ENCODE assay signal across 12 mouse cellular contexts in the genomic region with DNA sequence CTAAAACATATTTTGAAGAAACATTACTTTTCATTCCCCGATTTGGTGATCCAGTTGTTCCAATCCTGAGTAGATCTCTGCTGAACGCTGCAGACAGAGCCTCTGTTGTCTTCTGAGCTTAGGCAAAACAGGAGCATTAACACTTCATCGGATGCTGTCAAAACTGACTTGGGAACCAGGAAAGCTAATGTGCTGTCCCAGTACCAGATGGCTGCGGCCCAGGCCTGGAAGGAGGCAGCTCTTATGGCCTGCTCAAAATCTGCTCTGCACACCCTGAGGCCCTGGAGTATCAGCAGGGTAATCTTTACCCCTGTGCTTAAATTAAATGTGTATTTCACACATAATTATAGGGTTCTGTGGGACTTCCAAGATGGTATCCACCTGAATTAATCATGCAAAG.
DNase-seq lines count a peak whose midpoint lies in the region; ATAC-seq and TF ChIP-seq lines count a peak whose summit lies in the region.
"Had no signal": no experiment of that assay in that cellular context is flagged by ENCODE, and none has a peak within 500 bp of the region (broad histone marks: within the 10 kb centered on the region; RNA-seq: fewer than 3 reads in every experiment).

No protein-coding gene starts in this region.

- H3K4me1 ChIP-seq in forebrain, embryonic 10.5 days, result peaks cover 34% of the 10 kb centered on the region
- H3K4me1 ChIP-seq in forebrain, embryonic 12.5 days, result peaks cover 19% of the 10 kb centered on the region
- H3K4me1 ChIP-seq in lung, embryonic 16.5 days (replicated peaks; ENCODE audit: control insufficient read depth, insufficient read depth, low read length), result peaks cover 6% of the 10 kb centered on the region; the same call in 1 of the 2 replicates
- H3K4me1 ChIP-seq in forebrain, postnatal 0 days (ENCODE audit: insufficient read depth), result peaks cover 25% of the 10 kb centered on the region; the same call in 1 of the 2 replicates
- H3K4me1 ChIP-seq in thymus, adult 2 months (replicated peaks; ENCODE audit: control insufficient read depth, insufficient read depth, low read length), result no peaks in the 10 kb centered on the region
- H3K4me1 ChIP-seq: liver, embryonic 15.5 days had no signal

- no peak overlapping the region for H3K9ac ChIP-seq in forebrain, embryonic 12.5 days
- no peak overlapping the region for H3K9ac ChIP-seq in lung, embryonic 16.5 days (ENCODE audit: low read length)
- H3K9ac ChIP-seq in forebrain, postnatal 0 days, result no peak overlapping the region
- H3K9ac ChIP-seq: liver, embryonic 15.5 days had no signal

- no peaks in the 10 kb centered on the region for H3K36me3 ChIP-seq in forebrain, embryonic 10.5 days (replicated peaks)
- no peaks in the 10 kb centered on the region for H3K36me3 ChIP-seq in forebrain, embryonic 12.5 days (replicated peaks)
- H3K36me3 ChIP-seq in lung, embryonic 16.5 days (ENCODE audit: control insufficient read depth, insufficient read depth, low read length), result no peaks in the 10 kb centered on the region
- H3K36me3 ChIP-seq in forebrain, postnatal 0 days (ENCODE audit: insufficient read depth), result no peaks in the 10 kb centered on the region
- H3K36me3 ChIP-seq in thymus, adult 2 months (ENCODE audit: control insufficient read depth, insufficient read depth, low read length), result no peaks in the 10 kb centered on the region
- H3K36me3 ChIP-seq: liver, embryonic 15.5 days had no signal

- no peak overlapping the region for H3K4me2 ChIP-seq in forebrain, embryonic 12.5 days
- H3K4me2 ChIP-seq in lung, embryonic 16.5 days (ENCODE audit: low read depth, low read length), result no peak overlapping the region
- H3K4me2 ChIP-seq in forebrain, postnatal 0 days (ENCODE audit: low read depth), result no peak overlapping the region
- H3K4me2 ChIP-seq: liver, embryonic 15.5 days had no signal

- TF ChIP-seq CTCF in forebrain, postnatal 0 days (IDR thresholded peaks at IDR 0.05; ENCODE audit: low read depth), result no peak
- TF ChIP-seq CTCF in thymus, adult 2 months (IDR thresholded peaks at IDR 0.05; ENCODE audit: borderline replicate concordance, control insufficient read depth, extremely low read depth, insufficient read depth, low read length, poor library complexity), result no peak

- no peak overlapping the region for H3K4me3 ChIP-seq in forebrain, embryonic 10.5 days
- H3K4me3 ChIP-seq in forebrain, embryonic 12.5 days (replicated peaks), result no peak overlapping the region
- no peak overlapping the region for H3K4me3 ChIP-seq in lung, embryonic 16.5 days (ENCODE audit: low read length)
- no peak overlapping the region for H3K4me3 ChIP-seq in forebrain, postnatal 0 days (ENCODE audit: low read depth, low read length)
- H3K4me3 ChIP-seq in thymus, adult 2 months (ENCODE audit: control insufficient read depth, insufficient read depth, low read length), result no peak overlapping the region
- H3K4me3 ChIP-seq: liver, embryonic 15.5 days had no signal

- 61% methylated on average over 4 of the region's 4 CpGs for WGBS in forebrain, embryonic 10.5 days
- WGBS in forebrain, embryonic 12.5 days, result 55% methylated on average over 4 of the region's 4 CpGs
- WGBS in lung, embryonic 16.5 days, result 40% methylated on average over 4 of the region's 4 CpGs
- WGBS in forebrain, postnatal 0 days, result 24% methylated on average over 4 of the region's 4 CpGs
- WGBS in thymus, adult 2 months, result 96% methylated on average over 4 of the region's 4 CpGs

- no peaks in the 10 kb centered on the region for H3K9me3 ChIP-seq in forebrain, embryonic 10.5 days
- H3K9me3 ChIP-seq in forebrain, embryonic 12.5 days, result no peaks in the 10 kb centered on the region
- H3K9me3 ChIP-seq in lung, embryonic 16.5 days (ENCODE audit: control insufficient read depth, low read length), result no peaks in the 10 kb centered on the region
- H3K9me3 ChIP-seq in forebrain, postnatal 0 days (ENCODE audit: low read length), result no peaks in the 10 kb centered on the region
- H3K9me3 ChIP-seq: liver, embryonic 15.5 days had no signal

- no peak for ATAC-seq in forebrain, embryonic 12.5 days (ENCODE audit: low FRiP score)
- ATAC-seq in lung, embryonic 16.5 days (ENCODE audit: low read depth), result peak; percentile 51; the same call in 1 of the 2 replicates
- ATAC-seq in forebrain, postnatal 0 days, result peak; percentile 34

- no peaks in the 10 kb centered on the region for H3K27me3 ChIP-seq in forebrain, embryonic 10.5 days (ENCODE audit: poor library complexity, severe bottlenecking)
- no peaks in the 10 kb centered on the region for H3K27me3 ChIP-seq in forebrain, embryonic 12.5 days
- H3K27me3 ChIP-seq in lung, embryonic 16.5 days (ENCODE audit: control insufficient read depth, insufficient read depth, low read depth, low read length), result no peaks in the 10 kb centered on the region
- no peaks in the 10 kb centered on the region for H3K27me3 ChIP-seq in forebrain, postnatal 0 days (ENCODE audit: insufficient read depth, low read length)
- no peaks in the 10 kb centered on the region for H3K27me3 ChIP-seq in thymus, adult 2 months (ENCODE audit: control insufficient read depth, insufficient read depth, low read length)
- H3K27me3 ChIP-seq: liver, embryonic 15.5 days had no signal

- no peak for TF ChIP-seq POLR2A in thymus, adult 2 months (IDR thresholded peaks at IDR 0.05; ENCODE audit: control insufficient read depth, extremely low read depth, insufficient read depth, low read length, poor library complexity)

- DNase-seq in forebrain, embryonic 10.5 days (ENCODE audit: extremely low spot score, low spot score), result no peak
- DNase-seq in lung, postnatal 25 days (ENCODE audit: low spot score), result no peak
- peak; percentile 47 for DNase-seq in forebrain, postnatal 0 days
- peak; percentile 13 for DNase-seq in lung, postnatal 36 days
- no peak for DNase-seq in thymus, adult 2 months
- no peak for DNase-seq in spleen, adult 18-20 months
- DNase-seq: B cell, adult 2 months; kidney, adult 11 months; thymus, postnatal 14 days had no signal

- H3K27ac ChIP-seq in forebrain, embryonic 10.5 days, result 0 out of 2 replicates have a peak overlapping the region, but pooled peaks have one; percentile 25
- no peak overlapping the region for H3K27ac ChIP-seq in forebrain, embryonic 12.5 days
- peak overlapping the region; percentile 7; the same call in 1 of the 2 replicates for H3K27ac ChIP-seq in lung, embryonic 16.5 days (ENCODE audit: low read length)
- H3K27ac ChIP-seq in forebrain, postnatal 0 days (ENCODE audit: low read depth, low read length), result no peak overlapping the region
- no peak overlapping the region for H3K27ac ChIP-seq in thymus, adult 2 months (ENCODE audit: control insufficient read depth, insufficient read depth, low read length)
- H3K27ac ChIP-seq: liver, embryonic 15.5 days had no signal

Comparison
In these comparisons a context has a peak if more than half of its experiments do, and no peak if none do; other contexts are left out.
1. DNase-seq: peak in forebrain, postnatal 0 days (single experiment) and lung, postnatal 36 days (single experiment); none in forebrain, embryonic 10.5 days (single experiment), lung, postnatal 25 days (single experiment), thymus, adult 2 months (single experiment) and spleen, adult 18-20 months (0 of 2).
2. H3K27ac ChIP-seq: peak in forebrain, embryonic 10.5 days (single experiment) and lung, embryonic 16.5 days (single experiment); none in forebrain, embryonic 12.5 days (single experiment), forebrain, postnatal 0 days (single experiment) and thymus, adult 2 months (single experiment).